In the genomic region with DNA sequence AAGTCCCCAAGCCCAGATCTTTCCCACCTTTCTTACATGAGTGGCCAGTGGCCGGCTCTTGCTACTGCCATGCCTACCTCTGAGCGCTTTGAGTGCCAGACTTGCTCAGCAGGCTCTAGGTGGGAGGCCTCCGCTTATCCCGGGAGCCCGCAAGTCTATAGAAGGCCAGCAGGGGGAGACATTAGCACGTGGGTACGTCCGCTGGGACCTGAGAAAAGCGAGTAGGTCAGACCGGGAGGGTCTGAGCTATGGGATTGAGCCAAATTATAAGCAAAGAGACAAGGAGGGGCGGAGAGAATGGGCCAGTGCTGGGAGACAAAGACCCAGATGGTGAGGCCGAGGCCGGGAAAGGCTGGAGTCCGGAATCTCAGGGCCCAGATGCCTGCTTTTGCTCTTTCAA, we compare ENCODE assay signal across 8 mouse cellular contexts. TPM values are rescaled to one million over a fixed set of nuclear protein-coding genes. Genes with fewer than 3 reads are reported as not detected.
DNase-seq lines count a peak whose midpoint lies in the region; ATAC-seq lines count a peak whose summit lies in the region.

No protein-coding gene starts in this region.

- WGBS in forebrain, embryonic 11.5 days, result 15% methylated on average over 14 of the region's 14 CpGs
- 16% methylated on average over 14 of the region's 14 CpGs for WGBS in heart, embryonic 15.5 days
- WGBS in liver, embryonic 12.5 days (ENCODE audit: insufficient replicate concordance), result 11% methylated on average over 14 of the region's 14 CpGs
- whole genome bisulfite sequencing in stomach, embryonic 15.5 days, result 23% methylated on average over 14 of the region's 14 CpGs

- peak overlapping the region; percentile 88 for H3K27ac ChIP-seq in forebrain, embryonic 11.5 days (ENCODE audit: low read depth, low read length)
- H3K27ac ChIP-seq in heart, embryonic 15.5 days, result peak overlapping the region; percentile 84; the same call in 1 of the 2 replicates
- no peak overlapping the region for H3K27ac ChIP-seq in liver, embryonic 12.5 days
- H3K27ac ChIP-seq in stomach, embryonic 15.5 days, result peak overlapping the region; percentile 87; the same call in 1 of the 2 replicates

- peaks cover under 1% of the 10 kb centered on the region; the same call in 1 of the 2 replicates for H3K4me1 ChIP-seq in forebrain, embryonic 11.5 days (replicated peaks; ENCODE audit: control insufficient read depth, insufficient read depth, low read length)
- peaks cover 13% of the 10 kb centered on the region for H3K4me1 ChIP-seq in heart, embryonic 15.5 days (replicated peaks)
- H3K4me1 ChIP-seq in liver, embryonic 12.5 days, result 0 out of 2 replicates have a peak, but pooled peaks cover 14% of the 10 kb centered on the region
- H3K4me1 ChIP-seq in stomach, embryonic 15.5 days, result peaks cover 6% of the 10 kb centered on the region

- H3K9me3 ChIP-seq in forebrain, embryonic 11.5 days (ENCODE audit: control insufficient read depth, low read length), result no peaks in the 10 kb centered on the region
- no peaks in the 10 kb centered on the region for H3K9me3 ChIP-seq in heart, embryonic 15.5 days (replicated peaks)
- H3K9me3 ChIP-seq in liver, embryonic 12.5 days (replicated peaks), result no peaks in the 10 kb centered on the region
- H3K9me3 ChIP-seq in stomach, embryonic 15.5 days, result no peaks in the 10 kb centered on the region

- H3K36me3 ChIP-seq in forebrain, embryonic 11.5 days (ENCODE audit: control insufficient read depth, insufficient read depth, low read length), result no peaks in the 10 kb centered on the region
- no peaks in the 10 kb centered on the region for H3K36me3 ChIP-seq in heart, embryonic 15.5 days
- no peaks in the 10 kb centered on the region for H3K36me3 ChIP-seq in liver, embryonic 12.5 days
- no peaks in the 10 kb centered on the region for H3K36me3 ChIP-seq in stomach, embryonic 15.5 days

- H3K4me2 ChIP-seq in forebrain, embryonic 11.5 days (ENCODE audit: low read depth, low read length, severe bottlenecking), result peak overlapping the region; percentile 52
- H3K4me2 ChIP-seq in heart, embryonic 15.5 days, result peak overlapping the region; percentile 76
- H3K4me2 ChIP-seq in liver, embryonic 12.5 days, result peak overlapping the region; percentile 73
- H3K4me2 ChIP-seq in stomach, embryonic 15.5 days, result peak overlapping the region; percentile 58

- ATAC-seq in forebrain, embryonic 11.5 days (replicated peaks; ENCODE audit: low FRiP score), result peak; percentile 60
- ATAC-seq in heart, embryonic 15.5 days (replicated peaks; ENCODE audit: insufficient number of reproducible peaks, insufficient read depth, low FRiP score, low read depth), result peak; percentile 27; the same call in 1 of the 2 replicates
- ATAC-seq in liver, embryonic 12.5 days, result 0 out of 2 replicates have a peak, but pooled peaks have one; percentile 2
- peak; percentile 16; the same call in 1 of the 2 replicates for ATAC-seq in stomach, embryonic 15.5 days (ENCODE audit: insufficient read depth, low FRiP score, low read depth)

- H3K9ac ChIP-seq in forebrain, embryonic 11.5 days (ENCODE audit: low read length), result peak overlapping the region; percentile 47
- H3K9ac ChIP-seq in heart, embryonic 15.5 days, result peak overlapping the region; percentile 49; the same call in 1 of the 2 replicates
- no peak overlapping the region for H3K9ac ChIP-seq in liver, embryonic 12.5 days
- H3K9ac ChIP-seq in stomach, embryonic 15.5 days, result no peak overlapping the region

- peaks cover 6% of the 10 kb centered on the region; the same call in 1 of the 2 replicates for H3K27me3 ChIP-seq in forebrain, embryonic 11.5 days (ENCODE audit: control insufficient read depth, insufficient read depth, low read length)
- peaks cover 25% of the 10 kb centered on the region for H3K27me3 ChIP-seq in heart, embryonic 15.5 days
- H3K27me3 ChIP-seq in liver, embryonic 12.5 days (replicated peaks), result peaks cover 74% of the 10 kb centered on the region
- no peaks in the 10 kb centered on the region for H3K27me3 ChIP-seq in stomach, embryonic 15.5 days (replicated peaks)

- H3K4me3 ChIP-seq in forebrain, embryonic 11.5 days (ENCODE audit: low read depth, low read length), result no peak overlapping the region; the same call in 1 of the 2 replicates
- H3K4me3 ChIP-seq in heart, embryonic 15.5 days, result peak overlapping the region; percentile 73
- H3K4me3 ChIP-seq in liver, embryonic 12.5 days, result peak overlapping the region; percentile 57; the same call in 1 of the 2 replicates
- peak overlapping the region; percentile 36; the same call in 1 of the 2 replicates for H3K4me3 ChIP-seq in stomach, embryonic 15.5 days (replicated peaks)

- DNase-seq in CD8-positive naive resting alpha-beta T cell, adult 2 months (ENCODE audit: low read depth in 2 of 2, low spot score in 2 of 2), result peak; percentile 61 to 70
- peak; percentile 50 for DNase-seq in c-Kit-positive CD71-negative TER-119-negative erythroid progenitor cells, embryonic 14.5 days (ENCODE audit: low read depth)
- peak; percentile 87 for DNase-seq in forebrain, embryonic 11.5 days (ENCODE audit: low spot score)
- peak; percentile 89 for DNase-seq in kidney, postnatal 10 days
- DNase-seq in natural killer cell, adult 2 months (ENCODE audit: low spot score in 2 of 2), result peak; percentile 71 to 73

RNA-seq across cellular contexts. Expression of a gene that starts 1.0 kb away (rescaled TPM):
- 115 and 116 TPM in 2 replicates for polyA plus RNA-seq in forebrain, embryonic 11.5 days (2014; fragmentation: Nextera tagmentation; extraction: Ambion mirVana)
- 20.0 and 28.0 TPM in 2 replicates for polyA plus RNA-seq in heart, embryonic 15.5 days (2015; fragmentation: Nextera tagmentation; extraction: Ambion mirVana)
- polyA plus RNA-seq in liver, embryonic 12.5 days (2016; fragmentation: Nextera tagmentation; extraction: Ambion mirVana), result 9.7 and 10.4 TPM in 2 replicates
- polyA plus RNA-seq in stomach, embryonic 15.5 days (2015; fragmentation: Nextera tagmentation; extraction: Ambion mirVana), result 32.1 and 34.6 TPM in 2 replicates

Comparison
In these comparisons a context has a peak if more than half of its experiments do, and no peak if none do; other contexts are left out.
1. ATAC-seq: peak in every context shown above with its lines; median percentile 60 in forebrain, embryonic 11.5 days; 27 in heart, embryonic 15.5 days; 16 in stomach, embryonic 15.5 days; 2 in liver, embryonic 12.5 days.
2. H3K9ac ChIP-seq: peak in forebrain, embryonic 11.5 days (single experiment) and heart, embryonic 15.5 days (single experiment); none in liver, embryonic 12.5 days (single experiment) and stomach, embryonic 15.5 days (single experiment).
3. Peak in every context shown above with its lines, with median percentiles within 50 percentile points of each other: DNase-seq and H3K4me2 ChIP-seq.